Mouse (Mus musculus) spleen, postnatal 10 days (tissue): ENCODE data around the gene Npl.
A peak's percentile ranks its signal among the peaks of the same experiment; 100 is the strongest.
"Not testable (repeated sequence)": the region's sequence is repeated elsewhere in the genome, so short reads cannot be mapped to it uniquely, and the experiment has no call there.

ENCODE experiments used
- DNase-seq, 2 experiments: peaks; one replicate each; pipeline ENCODE4 v3.0.0; 2021 to 2022; ENCODE audit warnings: low spot score in 2 of 2

Gene Npl

GRCm38 (mm10) chr1:153542726-153543320 is 7.0 kb downstream of the Npl start:
- DNase-seq, result no peak

GRCm38 (mm10) chr1:153540753-153541152 is 9.1 kb downstream of the Npl start:
- no peak for DNase-seq

- DNase-seq, result no peak
Observed at GRCm38 (mm10) chr1:153539739-153540333, 10.0 kb downstream of the Npl start.

GRCm38 (mm10) chr1:153535611-153536010 is 14.2 kb downstream of the Npl start:
- DNase-seq, result peak in 1 of 2 experiments; percentile 24

- not testable (repeated sequence) for DNase-seq
Observed at GRCm38 (mm10) chr1:153532896-153533295, 16.9 kb downstream of the Npl start.

- peak; percentile 7 to 36 for DNase-seq
Observed at GRCm38 (mm10) chr1:153532234-153532841, 17.5 kb downstream of the Npl start.

- DNase-seq, result no peak
Observed at GRCm38 (mm10) chr1:153531677-153532233, 18.1 kb downstream of the Npl start.

- DNase-seq, result no peak
Observed at GRCm38 (mm10) chr1:153522116-153522515, 27.7 kb downstream of the Npl start.

- DNase-seq, result no peak
Observed at GRCm38 (mm10) chr1:153515368-153515767, 34.5 kb downstream of the Npl start.

GRCm38 (mm10) chr1:153510330-153511009 is 39.4 kb downstream of the Npl start:
- DNase-seq, result no peak

- DNase-seq, result not testable (repeated sequence)
Observed at GRCm38 (mm10) chr1:153509569-153509968, 40.3 kb downstream of the Npl start.

- no peak for DNase-seq
Observed at GRCm38 (mm10) chr1:153509012-153509411, 40.8 kb downstream of the Npl start.

GRCm38 (mm10) chr1:153506266-153506665 is 43.6 kb downstream of the Npl start:
- no peak for DNase-seq

GRCm38 (mm10) chr1:153501644-153502321 is 48.1 kb downstream of the Npl start:
- no peak for DNase-seq

GRCm38 (mm10) chr1:153500030-153500429 is 49.8 kb downstream of the Npl start:
- no peak for DNase-seq

- DNase-seq, result no peak
Observed at GRCm38 (mm10) chr1:153496030-153496429, 53.8 kb downstream of the Npl start.

- no peak for DNase-seq
Observed at GRCm38 (mm10) chr1:153493931-153494330, 55.9 kb downstream of the Npl start.

- no peak for DNase-seq
Observed at GRCm38 (mm10) chr1:153493338-153493737, 56.5 kb downstream of the Npl start.

- DNase-seq, result peak in 1 of 2 experiments; percentile 27
Observed at GRCm38 (mm10) chr1:153491822-153492221, 58.0 kb downstream of the Npl start.

GRCm38 (mm10) chr1:153491345-153491744 is 58.5 kb downstream of the Npl start:
- no peak for DNase-seq

GRCm38 (mm10) chr1:153489963-153490362 is 59.9 kb downstream of the Npl start:
- no peak for DNase-seq

GRCm38 (mm10) chr1:153489540-153489939 is 60.3 kb downstream of the Npl start:
- DNase-seq, result no peak
